In genomic region chr2:146414484-146415291, GRCm38 (mm10) we compare ENCODE assay signal across 9 mouse cellular contexts.
A peak's percentile ranks its signal among the peaks of the same experiment; 100 is the strongest.
DNase-seq lines count a peak whose midpoint lies in the region; ATAC-seq and TF ChIP-seq lines count a peak whose summit lies in the region.
"Had no signal": no experiment of that assay in that cellular context is flagged by ENCODE, and none has a peak within 500 bp of the region (broad histone marks: within the 10 kb centered on the region; RNA-seq: fewer than 3 reads in every experiment).

No protein-coding gene starts in this region.

- H3K9me3 ChIP-seq in lung, postnatal 0 days (ENCODE audit: low read length): no peaks in the 10 kb centered on the region
- H3K9me3 ChIP-seq: heart, embryonic 13.5 days had no signal

- no peaks in the 10 kb centered on the region for H3K36me3 ChIP-seq in lung, postnatal 0 days (ENCODE audit: insufficient read depth, low read length)

- H3K4me2 ChIP-seq in lung, postnatal 0 days (replicated peaks; ENCODE audit: low read depth, low read length): no peak overlapping the region
- H3K4me2 ChIP-seq: heart, embryonic 13.5 days had no signal

- peak; percentile 84 for DNase-seq in heart, postnatal 4 days
- DNase-seq in layer of hippocampus, adult 18-20 months (ENCODE audit: low spot score in 2 of 2): peak; percentile 73 to 90
- peak; percentile 64 for DNase-seq in lung, postnatal 0 days (ENCODE audit: low spot score)
- DNase-seq in retina, embryonic 14.5 days (ENCODE audit: low spot score): peak; percentile 83
- peak; percentile 46 to 57 for DNase-seq in thymus, postnatal 36 days

- H3K9ac ChIP-seq in lung, postnatal 0 days (replicated peaks; ENCODE audit: low read depth): no peak overlapping the region
- H3K9ac ChIP-seq: heart, embryonic 13.5 days had no signal

- no peak for TF ChIP-seq POLR2A in bone marrow macrophage, adult 2 months (IDR thresholded peaks at IDR 0.05; ENCODE audit: borderline replicate concordance, low read depth, low read length)
- TF ChIP-seq POLR2A in embryonic fibroblast, embryonic 13.5 days (IDR thresholded peaks at IDR 0.05; ENCODE audit: low read depth, low read length): no peak

- TF ChIP-seq CTCF in bone marrow macrophage, adult 2 months (IDR thresholded peaks at IDR 0.05; ENCODE audit: low read depth, low read length): peak; percentile 30; the same call in 1 of the 2 replicates
- TF ChIP-seq CTCF in embryonic fibroblast, embryonic 13.5 days (IDR thresholded peaks at IDR 0.05; ENCODE audit: borderline replicate concordance, insufficient read depth, low read length): peak; percentile 59; the same call in 1 of the 2 replicates
- peak; percentile 80 for TF ChIP-seq CTCF in lung, postnatal 0 days (IDR thresholded peaks at IDR 0.05)

- H3K27me3 ChIP-seq in lung, postnatal 0 days (replicated peaks; ENCODE audit: insufficient read depth, low read length): no peaks in the 10 kb centered on the region
- H3K27me3 ChIP-seq: heart, embryonic 13.5 days had no signal

- H3K27ac ChIP-seq in bone marrow macrophage, adult 2 months (ENCODE audit: insufficient read depth, low read depth, low read length): no peak overlapping the region
- H3K27ac ChIP-seq in embryonic fibroblast, embryonic 13.5 days (ENCODE audit: insufficient read depth, low read length): no peak overlapping the region
- H3K27ac ChIP-seq in lung, postnatal 0 days (ENCODE audit: low read length): no peak overlapping the region
- H3K27ac ChIP-seq: heart, embryonic 13.5 days had no signal

- peak; percentile 67 for ATAC-seq in CD4-positive, CD25-positive, alpha-beta regulatory T cell, adult 4 months
- ATAC-seq in lung, postnatal 0 days: peak; percentile 67

- H3K4me3 ChIP-seq in bone marrow macrophage, adult 2 months (ENCODE audit: insufficient read depth, low read length): no peak overlapping the region
- no peak overlapping the region for H3K4me3 ChIP-seq in embryonic fibroblast, embryonic 13.5 days (ENCODE audit: insufficient read depth, low read length)
- H3K4me3 ChIP-seq in lung, postnatal 0 days (ENCODE audit: low read depth, low read length): no peak overlapping the region
- H3K4me3 ChIP-seq: heart, embryonic 13.5 days had no signal

- no peaks in the 10 kb centered on the region for H3K4me1 ChIP-seq in bone marrow macrophage, adult 2 months (ENCODE audit: control insufficient read depth, insufficient read depth, low read length)
- H3K4me1 ChIP-seq in embryonic fibroblast, embryonic 13.5 days (ENCODE audit: control insufficient read depth, insufficient read depth, low read length): no peaks in the 10 kb centered on the region
- H3K4me1 ChIP-seq in lung, postnatal 0 days (ENCODE audit: insufficient read depth, low read depth, low read length): no peaks in the 10 kb centered on the region

- WGBS in lung, postnatal 0 days: 38% methylated on average over 8 of the region's 8 CpGs

- no peak for TF ChIP-seq EP300 in lung, postnatal 0 days (IDR thresholded peaks at IDR 0.05)

Comparison
In these comparisons a context has a peak if more than half of its experiments do, and no peak if none do; other contexts are left out.
1. CTCF ChIP-seq: peak in every context shown above with its lines; median percentile 80 in lung, postnatal 0 days; 59 in embryonic fibroblast, embryonic 13.5 days; 30 in bone marrow macrophage, adult 2 months.